ENCODE assay signal across 8 mouse cellular contexts in the genomic region with DNA sequence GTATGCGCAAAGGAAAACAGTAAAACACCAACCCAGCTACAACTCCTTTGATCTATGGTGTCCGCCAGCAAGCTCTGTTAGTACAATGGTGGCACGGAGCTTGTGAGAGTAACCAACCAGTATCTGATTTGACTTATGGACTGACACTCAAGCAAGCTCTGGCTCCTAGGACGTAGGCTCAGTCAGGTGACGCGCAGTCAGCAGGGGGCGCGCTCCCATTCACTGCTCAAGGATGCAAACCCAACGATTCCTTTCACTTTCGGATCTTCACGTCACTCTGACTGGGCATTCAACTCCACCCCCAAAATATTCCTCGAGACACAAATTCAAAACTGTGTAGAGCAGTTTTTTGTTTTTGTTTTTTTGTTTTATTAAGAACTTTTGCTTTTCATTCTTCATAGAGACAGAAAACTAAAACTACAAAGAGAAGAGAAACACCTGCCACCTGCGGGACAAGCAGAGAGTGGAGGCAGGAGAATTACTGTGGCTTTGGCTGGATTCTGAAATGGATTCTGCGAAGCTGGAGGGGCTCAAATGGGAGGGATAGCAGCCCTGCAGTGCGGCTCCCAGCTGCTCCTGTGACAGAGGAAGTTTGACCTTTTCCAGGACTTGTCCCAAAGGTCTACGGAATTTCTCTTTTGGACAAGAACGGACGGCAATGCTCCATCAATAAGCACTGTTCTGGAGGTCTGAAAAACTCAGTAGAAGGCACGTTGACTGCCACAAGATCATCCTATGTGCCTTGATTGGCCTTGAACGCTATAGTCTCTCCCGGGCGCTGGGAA. TPM values are rescaled to one million over a fixed set of nuclear protein-coding genes. Genes with fewer than 3 reads are reported as not detected.
A peak's percentile ranks its signal among the peaks of the same experiment; 100 is the strongest.
DNase-seq lines count a peak whose midpoint lies in the region; ATAC-seq lines count a peak whose summit lies in the region.

No protein-coding gene starts in this region.

- DNase-seq in cerebellum, postnatal 4 days (ENCODE audit: low spot score in 2 of 2) = peak; percentile 25 to 50
- peak; percentile 78 for DNase-seq in gastrocnemius, adult 18-20 months (ENCODE audit: low spot score)
- DNase-seq in left cerebral cortex, adult 11 months (ENCODE audit: low spot score) = peak; percentile 51
- peak; percentile 81 to 82 for DNase-seq in lung, postnatal 4 days
- peak; percentile 85 for DNase-seq in retina, postnatal 1 day
- peak; percentile 88 for DNase-seq in thymus, postnatal 4 days

- H3K9ac ChIP-seq in hindbrain, embryonic 16.5 days (ENCODE audit: low read depth, low read length) = no peak overlapping the region

- H3K27me3 ChIP-seq in hindbrain, embryonic 16.5 days (replicated peaks; ENCODE audit: control insufficient read depth, insufficient read depth, low read length) = no peaks in the 10 kb centered on the region

- peak overlapping the region; percentile 18 for H3K4me3 ChIP-seq in hindbrain, embryonic 16.5 days (ENCODE audit: low read length)

- H3K4me2 ChIP-seq in hindbrain, embryonic 16.5 days (ENCODE audit: low read length) = peak overlapping the region; percentile 55

- H3K36me3 ChIP-seq in hindbrain, embryonic 16.5 days (ENCODE audit: control insufficient read depth, insufficient read depth, low read length) = no peaks in the 10 kb centered on the region

- H3K27ac ChIP-seq in hindbrain, embryonic 16.5 days (ENCODE audit: low read depth, low read length) = no peak overlapping the region

- H3K9me3 ChIP-seq in hindbrain, embryonic 16.5 days (ENCODE audit: control insufficient read depth, low read length) = no peaks in the 10 kb centered on the region

- WGBS in hindbrain, embryonic 16.5 days = 34% methylated on average over 22 of the region's 22 CpGs

- no peaks in the 10 kb centered on the region for H3K4me1 ChIP-seq in hindbrain, embryonic 16.5 days (ENCODE audit: control insufficient read depth, insufficient read depth, low read depth, low read length)

- ATAC-seq in activated CD4-positive, CD25-positive, alpha-beta regulatory T cell, adult 4 months = peak; percentile 100
- peak; percentile 48; the same call in 1 of the 2 replicates for ATAC-seq in hindbrain, embryonic 16.5 days

RNA-seq across cellular contexts. Expression of gene Ifna15, which starts 7.7 kb away (rescaled TPM):
- not detected for polyA plus RNA-seq in activated CD4-positive, CD25-positive, alpha-beta regulatory T cell, adult 4 months (2017; shearing (Covaris generic))
- not detected for total RNA-seq in gastrocnemius, adult 18-20 months (2021)
- polyA plus RNA-seq in hindbrain, embryonic 16.5 days (2015; fragmentation: Nextera tagmentation; extraction: Ambion mirVana) = not detected in 2 replicates

RNA-seq across cellular contexts. Expression of gene Ifna14, which starts 21.2 kb away (rescaled TPM):
- not detected for polyA plus RNA-seq in activated CD4-positive, CD25-positive, alpha-beta regulatory T cell, adult 4 months (2017; shearing (Covaris generic))
- total RNA-seq in gastrocnemius, adult 18-20 months (2021) = not detected
- polyA plus RNA-seq in hindbrain, embryonic 16.5 days (2015; fragmentation: Nextera tagmentation; extraction: Ambion mirVana) = not detected in 2 replicates

RNA-seq across cellular contexts. Expression of gene Ifnb1, which starts 27.8 kb away (rescaled TPM):
- polyA plus RNA-seq in activated CD4-positive, CD25-positive, alpha-beta regulatory T cell, adult 4 months (2017; shearing (Covaris generic)) = not detected
- not detected for total RNA-seq in gastrocnemius, adult 18-20 months (2021)
- not detected in 2 replicates for polyA plus RNA-seq in hindbrain, embryonic 16.5 days (2015; fragmentation: Nextera tagmentation; extraction: Ambion mirVana)

RNA-seq across cellular contexts. Expression of gene Ifna9, which starts 41.8 kb away (rescaled TPM):
- not detected for polyA plus RNA-seq in activated CD4-positive, CD25-positive, alpha-beta regulatory T cell, adult 4 months (2017; shearing (Covaris generic))
- total RNA-seq in gastrocnemius, adult 18-20 months (2021) = not detected
- not detected in 2 replicates for polyA plus RNA-seq in hindbrain, embryonic 16.5 days (2015; fragmentation: Nextera tagmentation; extraction: Ambion mirVana)

RNA-seq across cellular contexts. Expression of gene Ifna12, which starts 52.8 kb away (rescaled TPM):
- not detected for polyA plus RNA-seq in activated CD4-positive, CD25-positive, alpha-beta regulatory T cell, adult 4 months (2017; shearing (Covaris generic))
- total RNA-seq in gastrocnemius, adult 18-20 months (2021) = not detected
- not detected in 2 replicates for polyA plus RNA-seq in hindbrain, embryonic 16.5 days (2015; fragmentation: Nextera tagmentation; extraction: Ambion mirVana)

Comparison
In these comparisons a context has a peak if more than half of its experiments do, and no peak if none do; other contexts are left out.
1. DNase-seq: peak in every context shown above with its lines; median percentile 88 in thymus, postnatal 4 days; 85 in retina, postnatal 1 day; 82 in lung, postnatal 4 days; 78 in gastrocnemius, adult 18-20 months; 51 in left cerebral cortex, adult 11 months; 38 in cerebellum, postnatal 4 days.